Mouse (Mus musculus) limb, embryonic 11.5 days (tissue): Measurements from ENCODE around the gene Arhgap9. TPM values are rescaled to one million over a fixed set of nuclear protein-coding genes. Genes with fewer than 3 reads are reported as not detected.

Source experiments
- ATAC-seq: fragments of 200-750 bp; cut with Nextera tagmentation; 2 replicates; pipeline ENCODE4 v1.8.0; 2017; ENCODE audit warnings: low read depth; ENCODE audit not compliant: insufficient number of reproducible peaks, low FRiP score, low TSS enrichment
- DNase-seq: peaks from one replicate; pipeline ENCODE4 v3.0.0-alpha.2; 2015; ENCODE audit warnings: low spot score
- H3K27ac ChIP-seq: fragments of 300-500 bp; sonication (generic); replicated peaks from 2 replicates; pipeline ENCODE4 v1.5.1; 2014; ENCODE audit warnings: low read depth, mild to moderate bottlenecking, low read length
- H3K27me3 ChIP-seq: fragments of 300-500 bp; sonication (generic); 2 replicates; pipeline ENCODE4 v1.6.1; 2014; ENCODE audit warnings: mild to moderate bottlenecking, low read length, mixed read lengths; ENCODE audit not compliant: control insufficient read depth, insufficient read depth
- H3K36me3 ChIP-seq: fragments of 300-500 bp; sonication (generic); 2 replicates; pipeline ENCODE4 v1.6.1; 2014; ENCODE audit warnings: mild to moderate bottlenecking, low read length, moderate library complexity, mixed read lengths; ENCODE audit not compliant: control insufficient read depth, insufficient read depth
- H3K4me1 ChIP-seq: fragments of 300-500 bp; sonication (generic); 2 replicates; pipeline ENCODE4 v1.6.1; 2014; ENCODE audit warnings: low read length, mixed read lengths; ENCODE audit not compliant: control insufficient read depth, insufficient read depth
- H3K4me2 ChIP-seq: fragments of 300-500 bp; sonication (generic); 2 replicates; pipeline ENCODE4 v1.6.1; 2014; ENCODE audit warnings: low read depth, mild to moderate bottlenecking, moderate library complexity; ENCODE audit not compliant: severe bottlenecking
- H3K4me3 ChIP-seq: fragments of 300-500 bp; sonication (generic); 2 replicates; pipeline ENCODE4 v1.5.1; 2014; ENCODE audit warnings: low read depth, low read length
- H3K9ac ChIP-seq: fragments of 300-500 bp; sonication (generic); 2 replicates; pipeline ENCODE4 v1.6.1; 2014; ENCODE audit warnings: mild to moderate bottlenecking, low read length
- H3K9me3 ChIP-seq: fragments of 300-500 bp; sonication (generic); 2 replicates; pipeline ENCODE4 v1.6.1; 2016; ENCODE audit warnings: low read length; ENCODE audit not compliant: control insufficient read depth
- WGBS: fragments of 180-500 bp; shearing (Covaris S2); extraction: QIAGEN DNeasy Blood & Tissue Kit; methylation state at CpG from one replicate; pipeline ENCODE4 v1.1.7; 2014; 5-methylcytosine and 5-hydroxymethylcytosine counted together
- polyA plus RNA-seq: library from polyadenylated mRNA; unstranded; fragments of >200 nt; fragmentation: Nextera tagmentation; extraction: Ambion mirVana; gene quantifications from 2 replicates; pipeline ENCODE4 v1.2.1, GENCODE M21; 2014

Gene Arhgap9
- polyA plus RNA-seq, 1 experiment from 2014 or later: 5.3 TPM

GRCm38 (mm10) chr10:127324495-127324894, 2.7 kb downstream of the Arhgap9 start:
- no peak overlapping the region for H3K27ac ChIP-seq
- ATAC-seq (no peak), DNase-seq (peak; percentile 77)
- H3K4me2 ChIP-seq: no peak overlapping the region
- no peaks in the 10 kb centered on the region for H3K36me3 ChIP-seq
- H3K4me3 ChIP-seq: no peak overlapping the region
- H3K9me3 ChIP-seq: no peaks in the 10 kb centered on the region
- 13% methylated on average over 7 of the region's 7 CpGs for WGBS
- peaks cover 13% of the 10 kb centered on the region; the same call in 1 of the 2 replicates for H3K4me1 ChIP-seq
- no peak overlapping the region for H3K9ac ChIP-seq
- H3K27me3 ChIP-seq: peaks cover 11% of the 10 kb centered on the region

- WGBS: 21% methylated on average over 14 of the region's 14 CpGs
- Histone ChIP-seq H3K27ac (no peak overlapping the region), H3K4me3 (peak overlapping the region; percentile 55), H3K4me1 (peaks cover 13% of the 10 kb centered on the region; the same call in 1 of the 2 replicates), H3K9me3 (no peaks in the 10 kb centered on the region), H3K4me2 (peak overlapping the region; percentile 94), H3K27me3 (peaks cover 11% of the 10 kb centered on the region), H3K36me3 (no peaks in the 10 kb centered on the region; the same call in 1 of the 2 replicates), H3K9ac (peak overlapping the region; percentile 61; the same call in 1 of the 2 replicates)
- DNase-seq: peak; percentile 39
- ATAC-seq: 0 out of 2 replicates have a peak, but pooled peaks have one; percentile 8
These were observed 3.8 kb downstream of the Arhgap9 start for GRCm38 (mm10) chr10:127325454-127326016.

GRCm38 (mm10) chr10:127326017-127326801, 4.4 kb downstream of the Arhgap9 start:
- 0 out of 2 replicates have a peak, but pooled peaks have one; percentile 36 for ATAC-seq
- Histone ChIP-seq H3K27ac (no peak overlapping the region), H3K27me3 (peaks cover 11% of the 10 kb centered on the region)

GRCm38 (mm10) chr10:127326828-127327227, 5.1 kb downstream of the Arhgap9 start:
- 5% methylated on average over 29 of the region's 29 CpGs for WGBS
- DNase-seq (no peak), ATAC-seq (no peak)
- peaks cover 13% of the 10 kb centered on the region; the same call in 1 of the 2 replicates for H3K4me1 ChIP-seq
- no peaks in the 10 kb centered on the region; the same call in 1 of the 2 replicates for H3K36me3 ChIP-seq
- peak overlapping the region; percentile 94 for H3K4me2 ChIP-seq
- no peaks in the 10 kb centered on the region for H3K9me3 ChIP-seq
- peaks cover 11% of the 10 kb centered on the region for H3K27me3 ChIP-seq
- H3K27ac ChIP-seq: no peak overlapping the region
- peak overlapping the region; percentile 61; the same call in 1 of the 2 replicates for H3K9ac ChIP-seq
- H3K4me3 ChIP-seq: peak overlapping the region; percentile 55

More at GRCm38 (mm10) chr10:127326017-127326801, 4.4 kb downstream of the Arhgap9 start:
- Histone ChIP-seq H3K4me3 (peak overlapping the region; percentile 55), H3K36me3 (no peaks in the 10 kb centered on the region; the same call in 1 of the 2 replicates), H3K4me1 (peaks cover 13% of the 10 kb centered on the region; the same call in 1 of the 2 replicates), H3K9me3 (no peaks in the 10 kb centered on the region), H3K9ac (peak overlapping the region; percentile 61), H3K4me2 (peak overlapping the region; percentile 94)
- DNase-seq: peak; percentile 72
- WGBS: under 1% methylated on average over 54 of the region's 54 CpGs

GRCm38 (mm10) chr10:127327461-127328145, 5.8 kb downstream of the Arhgap9 start:
- ATAC-seq (no peak), DNase-seq (no peak)
- Histone ChIP-seq H3K27ac (no peak overlapping the region), H3K4me2 (no peak overlapping the region), H3K9me3 (no peaks in the 10 kb centered on the region), H3K4me1 (peaks cover 13% of the 10 kb centered on the region; the same call in 1 of the 2 replicates), H3K9ac (no peak overlapping the region), H3K4me3 (no peak overlapping the region), H3K27me3 (peaks cover 11% of the 10 kb centered on the region), H3K36me3 (peaks cover 3% of the 10 kb centered on the region; the same call in 1 of the 2 replicates)
- 54% methylated on average over 18 of the region's 18 CpGs for WGBS

- no peak for DNase-seq
- peaks cover 3% of the 10 kb centered on the region; the same call in 1 of the 2 replicates for H3K36me3 ChIP-seq
These were observed 8.4 kb downstream of the Arhgap9 start for GRCm38 (mm10) chr10:127330212-127330611.

GRCm38 (mm10) chr10:127332211-127332874, 10.6 kb downstream of the Arhgap9 start:
- peaks cover 5% of the 10 kb centered on the region; the same call in 1 of the 2 replicates for H3K36me3 ChIP-seq
- no peaks in the 10 kb centered on the region for H3K9me3 ChIP-seq
- no peak overlapping the region for H3K4me3 ChIP-seq
- H3K9ac ChIP-seq: 0 out of 2 replicates have a peak overlapping the region, but pooled peaks have one; percentile 2
- DNase-seq: no peak
- no peak for ATAC-seq
- no peaks in the 10 kb centered on the region for H3K4me1 ChIP-seq
- 0 out of 2 replicates have a peak overlapping the region, but pooled peaks have one; percentile 20 for H3K4me2 ChIP-seq
- WGBS: 36% methylated on average over 31 of the region's 31 CpGs
- H3K27ac ChIP-seq: no peak overlapping the region
- peaks cover 5% of the 10 kb centered on the region; the same call in 1 of the 2 replicates for H3K27me3 ChIP-seq

More at GRCm38 (mm10) chr10:127330212-127330611, 8.4 kb downstream of the Arhgap9 start:
- Histone ChIP-seq H3K4me1 (peaks cover 13% of the 10 kb centered on the region; the same call in 1 of the 2 replicates), H3K27ac (no peak overlapping the region), H3K9me3 (no peaks in the 10 kb centered on the region), H3K27me3 (peaks cover 11% of the 10 kb centered on the region), H3K4me2 (no peak overlapping the region), H3K4me3 (no peak overlapping the region), H3K9ac (no peak overlapping the region)
- WGBS: 82% methylated on average over 7 of the region's 7 CpGs
- no peak for ATAC-seq
